ENCODE assay signal across 12 mouse cellular contexts in genomic region chr9:62153263-62153662, GRCm38 (mm10). TPM values are rescaled to one million over a fixed set of nuclear protein-coding genes. Genes with fewer than 3 reads are reported as not detected.
DNase-seq lines count a peak whose midpoint lies in the region; ATAC-seq and TF ChIP-seq lines count a peak whose summit lies in the region.
"Had no signal": no experiment of that assay in that cellular context is flagged by ENCODE, and none has a peak within 500 bp of the region (broad histone marks: within the 10 kb centered on the region; RNA-seq: fewer than 3 reads in every experiment).

No protein-coding gene starts in this region.

- no peak overlapping the region for H3K4me2 ChIP-seq in hindbrain, postnatal 0 days (ENCODE audit: low read depth, low read length)
- no peak overlapping the region for H3K4me2 ChIP-seq in hindbrain, embryonic 12.5 days (replicated peaks)
- H3K4me2 ChIP-seq: embryonic facial prominence, embryonic 12.5 days; lung, embryonic 14.5 days had no signal

- peaks cover 11% of the 10 kb centered on the region; the same call in 1 of the 2 replicates for H3K4me1 ChIP-seq in hindbrain, postnatal 0 days (ENCODE audit: insufficient read depth, low read length)
- H3K4me1 ChIP-seq in hindbrain, embryonic 12.5 days = peaks cover 16% of the 10 kb centered on the region

- intact Hi-C loops in gastrocnemius, postnatal 14 days (cut with DNase I; ENCODE audit: low total_unique reads) = no loop called here

- TF ChIP-seq CTCF in hindbrain, postnatal 0 days (IDR thresholded peaks at IDR 0.05; ENCODE audit: low read depth) = no peak
- TF ChIP-seq CTCF in layer of hippocampus, adult 2 months (conservative IDR thresholded peaks at IDR 0.05) = no peak

- H3K27ac ChIP-seq in hindbrain, postnatal 0 days = peak overlapping the region; percentile 59; the same call in 1 of the 2 replicates
- H3K27ac ChIP-seq in hindbrain, embryonic 12.5 days = no peak overlapping the region
- no peak overlapping the region for H3K27ac ChIP-seq in layer of hippocampus, adult 2 months
- H3K27ac ChIP-seq: embryonic facial prominence, embryonic 12.5 days had no signal

- 38% methylated on average over 7 of the region's 7 CpGs for WGBS in hindbrain, postnatal 0 days
- 80% methylated on average over 7 of the region's 7 CpGs for WGBS in hindbrain, embryonic 12.5 days

- H3K36me3 ChIP-seq in hindbrain, postnatal 0 days (ENCODE audit: insufficient read depth, low read length) = no peaks in the 10 kb centered on the region
- no peaks in the 10 kb centered on the region for H3K36me3 ChIP-seq in hindbrain, embryonic 12.5 days
- H3K36me3 ChIP-seq: embryonic facial prominence, embryonic 12.5 days had no signal

- no peak overlapping the region for H3K4me3 ChIP-seq in hindbrain, postnatal 0 days (ENCODE audit: low read length)
- no peak overlapping the region for H3K4me3 ChIP-seq in hindbrain, embryonic 12.5 days
- no peak overlapping the region for H3K4me3 ChIP-seq in layer of hippocampus, adult 2 months
- H3K4me3 ChIP-seq: embryonic facial prominence, embryonic 12.5 days had no signal

- peak; percentile 86 for ATAC-seq in hindbrain, postnatal 0 days
- no peak for ATAC-seq in hindbrain, embryonic 12.5 days (ENCODE audit: low FRiP score)
- ATAC-seq in megakaryocyte-erythroid progenitor cell, adult 5-6 weeks (replicated peaks; ENCODE audit: low FRiP score, low TSS enrichment, poor library complexity, severe bottlenecking) = no peak
- no peak for ATAC-seq in CD4-positive, CD25-positive, alpha-beta regulatory T cell, adult 4 months

- DNase-seq in hindbrain, postnatal 0 days (ENCODE audit: low spot score) = peak; percentile 78
- peak; percentile 70 for DNase-seq in Muller cell, postnatal 12 days (ENCODE audit: inconsistent ontology term)
- DNase-seq in cerebellum, adult 11 months = peak; percentile 97
- peak; percentile 68 for DNase-seq in gastrocnemius, postnatal 14 days
- DNase-seq in layer of hippocampus, adult 2 months (ENCODE audit: low spot score in 2 of 2) = no peak
- DNase-seq: kidney, adult 11 months; lung, embryonic 14.5 days; right cerebral cortex, postnatal 25 days had no signal

- H3K9me3 ChIP-seq in hindbrain, postnatal 0 days (ENCODE audit: low read length) = no peaks in the 10 kb centered on the region
- H3K9me3 ChIP-seq in hindbrain, embryonic 12.5 days (replicated peaks) = no peaks in the 10 kb centered on the region
- H3K9me3 ChIP-seq: embryonic facial prominence, embryonic 12.5 days had no signal

- no peak overlapping the region for H3K9ac ChIP-seq in hindbrain, postnatal 0 days (replicated peaks; ENCODE audit: low read length)
- no peak overlapping the region for H3K9ac ChIP-seq in hindbrain, embryonic 12.5 days
- H3K9ac ChIP-seq: embryonic facial prominence, embryonic 12.5 days; lung, embryonic 14.5 days had no signal

- no peaks in the 10 kb centered on the region for H3K27me3 ChIP-seq in hindbrain, postnatal 0 days (ENCODE audit: insufficient read depth, low read length)
- H3K27me3 ChIP-seq in hindbrain, embryonic 12.5 days = no peaks in the 10 kb centered on the region
- H3K27me3 ChIP-seq: embryonic facial prominence, embryonic 12.5 days had no signal

RNA-seq across cellular contexts. Expression of gene Glce, which starts 30.8 kb away (rescaled TPM):
- 42.1 and 44.5 TPM in 2 replicates for total RNA-seq in hindbrain, postnatal 0 days (2014; rRNA removed)
- polyA plus RNA-seq in hindbrain, postnatal 0 days (2015; fragmentation: Nextera tagmentation; extraction: Ambion mirVana) = 21.0 and 25.1 TPM in 2 replicates
- 26.9 and 27.2 TPM in 2 replicates for polyA plus RNA-seq in hindbrain, embryonic 12.5 days (2016; fragmentation: Nextera tagmentation; extraction: Ambion mirVana)
- 10 to 100 TPM; 12.8 to 13.2 TPM for total RNA-seq in gastrocnemius, postnatal 14 days (2021)
- total RNA-seq in megakaryocyte-erythroid progenitor cell, adult 5-6 weeks (2014; fragmentation: Nextera tagmentation) = 7.5 and 8.5 TPM in 2 replicates
- 8.3 and 8.4 TPM in 2 replicates for total RNA-seq in megakaryocyte-erythroid progenitor cell, adult 5-6 weeks (2017)
- polyA plus RNA-seq in CD4-positive, CD25-positive, alpha-beta regulatory T cell, adult 4 months (2017; shearing (Covaris generic)) = 1 to 10 TPM; 7.4 to 8.2 TPM
- total RNA-seq in layer of hippocampus, adult 2 months (2021) = 10 to 100 TPM; 23.9 to 27.5 TPM

Comparison
In these comparisons a context has a peak if more than half of its experiments do, and no peak if none do; other contexts are left out.
1. DNase-seq: peak in hindbrain, postnatal 0 days (single experiment), Muller cell, postnatal 12 days (single experiment), cerebellum, adult 11 months (single experiment) and gastrocnemius, postnatal 14 days (single experiment); none in layer of hippocampus, adult 2 months (0 of 2).